Mouse (Mus musculus): ENCODE results near the gene Coro2a.

The Coro2a gene

GRCm38 (mm10) chr4:46555762-46556161, 46.2 kb downstream of the Coro2a start:
- DNase-seq: peak; percentile 45

- DNase-seq: peak; percentile 26
These were observed 47.5 kb downstream of the Coro2a start for GRCm38 (mm10) chr4:46554295-46555069.

GRCm38 (mm10) chr4:46553864-46554263, 48.1 kb downstream of the Coro2a start:
- DNase-seq: peak; percentile 82

- DNase-seq: no peak
These were observed 51.6 kb downstream of the Coro2a start for GRCm38 (mm10) chr4:46550406-46550805.

GRCm38 (mm10) chr4:46549979-46550378, 52.0 kb downstream of the Coro2a start:
- DNase-seq: no peak

GRCm38 (mm10) chr4:46546709-46547108, 55.3 kb downstream of the Coro2a start:
- DNase-seq: no peak

GRCm38 (mm10) chr4:46545498-46545897, 56.5 kb downstream of the Coro2a start:
- peak; percentile 57 for DNase-seq

GRCm38 (mm10) chr4:46544313-46544712, 57.7 kb downstream of the Coro2a start:
- DNase-seq: peak; percentile 36

GRCm38 (mm10) chr4:46543366-46544050, 58.5 kb downstream of the Coro2a start:
- no peak for DNase-seq

GRCm38 (mm10) chr4:46541707-46542106, 60.3 kb downstream of the Coro2a start:
- no peak for DNase-seq

- no peak for DNase-seq
These were observed 62.8 kb downstream of the Coro2a start for GRCm38 (mm10) chr4:46539167-46539566.

- DNase-seq: peak; percentile 42
These were observed 66.1 kb downstream of the Coro2a start, which contains the start of gene Trim14 for GRCm38 (mm10) chr4:46535840-46536361. Gene Trim14, minus strand, starts transcription at chr4:46536141.

GRCm38 (mm10) chr4:46535094-46535830, 66.7 kb downstream of the Coro2a start:
- peak; percentile 21 for DNase-seq

GRCm38 (mm10) chr4:46533934-46534720, 67.9 kb downstream of the Coro2a start:
- peak; percentile 32 for DNase-seq

- no peak for DNase-seq
These were observed 69.1 kb downstream of the Coro2a start for GRCm38 (mm10) chr4:46532926-46533325.

GRCm38 (mm10) chr4:46532511-46532910, 69.5 kb downstream of the Coro2a start:
- no peak for DNase-seq

GRCm38 (mm10) chr4:46529722-46530121, 72.3 kb downstream of the Coro2a start:
- DNase-seq: no peak

GRCm38 (mm10) chr4:46527558-46527926, 74.5 kb downstream of the Coro2a start:
- no peak for DNase-seq

- DNase-seq: no peak
These were observed 75.0 kb downstream of the Coro2a start for GRCm38 (mm10) chr4:46526798-46527557.

GRCm38 (mm10) chr4:46526226-46526625, 75.8 kb downstream of the Coro2a start:
- no peak for DNase-seq

GRCm38 (mm10) chr4:46523324-46523723, 78.7 kb downstream of the Coro2a start:
- DNase-seq: no peak

GRCm38 (mm10) chr4:46521457-46521856, 80.5 kb downstream of the Coro2a start:
- DNase-seq: no peak
